Mouse (Mus musculus): ENCODE data around the gene Shd. TPM values are rescaled to one million over a fixed set of nuclear protein-coding genes. Genes with fewer than 3 reads are reported as not detected.
A peak's percentile ranks its signal among the peaks of the same experiment; 100 is the strongest.

The Shd gene
- polyA plus RNA-seq, 1 experiment, result 22.4 TPM

GRCm38 (mm10) chr17:55967186-55967585, 3.1 kb upstream of the Shd start:
- WGBS, result 87% methylated on average over 4 of the region's 4 CpGs
- Histone ChIP-seq H3K4me1 (ENCODE audit: control insufficient read depth, insufficient read depth, low read length) (peaks cover 7% of the 10 kb centered on the region; the same call in 1 of the 2 replicates), H3K27me3 (replicated peaks; ENCODE audit: control insufficient read depth, insufficient read depth, low read length) (no peaks in the 10 kb centered on the region), H3K36me3 (ENCODE audit: control insufficient read depth, insufficient read depth, low read length) (no peaks in the 10 kb centered on the region), H3K4me3 (ENCODE audit: insufficient read depth, low read depth, low read length) (no peak overlapping the region), H3K27ac (ENCODE audit: insufficient read depth, low read depth, low read length) (no peak overlapping the region)
- DNase-seq, result no peak
- TF ChIP-seq CTCF (conservative IDR thresholded peaks at IDR 0.05; ENCODE audit: insufficient read depth, insufficient read length, low read depth, low read length), result no peak
- no peak for TF ChIP-seq POLR2A (IDR thresholded peaks at IDR 0.05; ENCODE audit: low read depth, low read length)

DNA sequence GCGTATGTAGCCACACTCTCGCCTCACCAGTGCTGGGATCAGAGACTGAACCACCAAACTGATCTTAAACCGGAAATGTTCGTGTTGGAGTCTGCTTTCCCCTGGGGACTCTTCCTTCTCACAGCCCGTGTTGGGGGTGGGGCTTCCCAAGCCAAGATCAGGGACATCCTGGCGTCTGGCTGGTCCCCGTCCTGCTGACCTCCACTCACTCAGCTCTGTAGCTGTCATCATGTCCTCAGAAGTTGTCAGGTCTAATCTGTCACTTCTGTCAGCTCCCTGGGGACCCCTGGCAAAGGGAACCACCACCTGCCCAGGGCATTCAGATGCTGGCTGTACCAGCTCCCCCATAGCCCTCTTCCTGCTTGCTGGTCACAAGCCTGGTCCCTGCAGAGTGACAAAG, 2.1 kb upstream of the Shd start:
- TF ChIP-seq CTCF (conservative IDR thresholded peaks at IDR 0.05; ENCODE audit: insufficient read depth, insufficient read length, low read depth, low read length) (no peak), POLR2A (IDR thresholded peaks at IDR 0.05; ENCODE audit: low read depth, low read length) (no peak)

GRCm38 (mm10) chr17:55969560-55969959, 707 bp upstream of the Shd start:
- H3K4me1 ChIP-seq (ENCODE audit: control insufficient read depth, insufficient read depth, low read length), result peaks cover 7% of the 10 kb centered on the region; the same call in 1 of the 2 replicates
- no peaks in the 10 kb centered on the region for H3K36me3 ChIP-seq (ENCODE audit: control insufficient read depth, insufficient read depth, low read length)
- TF ChIP-seq CTCF (conservative IDR thresholded peaks at IDR 0.05; ENCODE audit: insufficient read depth, insufficient read length, low read depth, low read length), result no peak
- DNase-seq, result peak; percentile 63
- H3K4me3 ChIP-seq (ENCODE audit: insufficient read depth, low read depth, low read length), result peak overlapping the region; percentile 61; the same call in 1 of the 2 replicates
- H3K27ac ChIP-seq (ENCODE audit: insufficient read depth, low read depth, low read length), result peak overlapping the region; percentile 37
- WGBS, result 49% methylated on average over 14 of the region's 14 CpGs
- no peaks in the 10 kb centered on the region for H3K27me3 ChIP-seq (replicated peaks; ENCODE audit: control insufficient read depth, insufficient read depth, low read length)

More for the DNA sequence above, 2.1 kb upstream of the Shd start:
- DNase-seq, result peak; percentile 60
- no peak overlapping the region for H3K27ac ChIP-seq (ENCODE audit: insufficient read depth, low read depth, low read length)
- H3K4me3 ChIP-seq (ENCODE audit: insufficient read depth, low read depth, low read length), result no peak overlapping the region
- 60% methylated on average over 7 of the region's 7 CpGs for WGBS
- no peaks in the 10 kb centered on the region for H3K36me3 ChIP-seq (ENCODE audit: control insufficient read depth, insufficient read depth, low read length)
- peaks cover 7% of the 10 kb centered on the region; the same call in 1 of the 2 replicates for H3K4me1 ChIP-seq (ENCODE audit: control insufficient read depth, insufficient read depth, low read length)
- H3K27me3 ChIP-seq (replicated peaks; ENCODE audit: control insufficient read depth, insufficient read depth, low read length), result no peaks in the 10 kb centered on the region

DNA sequence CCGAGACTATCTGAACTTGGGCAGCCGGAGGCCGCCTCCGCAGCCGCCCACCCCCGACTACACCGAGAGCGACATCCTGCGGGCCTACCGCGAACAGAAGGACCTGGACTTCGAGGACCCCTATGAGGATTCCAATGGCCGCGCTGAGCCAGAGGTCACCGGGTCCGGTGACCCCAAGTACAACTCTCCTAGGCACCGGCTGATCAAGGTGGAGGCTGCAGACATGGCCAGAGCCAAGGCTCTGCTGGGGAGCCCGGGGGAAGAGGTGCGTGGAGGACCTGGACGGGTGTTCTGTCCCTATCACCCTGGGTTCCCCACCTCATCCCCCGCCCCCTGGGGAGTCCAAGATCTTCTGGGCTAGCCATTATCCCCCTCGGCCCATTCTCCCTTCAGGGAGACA, 1.2 kb downstream of the Shd start:
- H3K27me3 ChIP-seq (replicated peaks; ENCODE audit: control insufficient read depth, insufficient read depth, low read length), result no peaks in the 10 kb centered on the region
- TF ChIP-seq CTCF (conservative IDR thresholded peaks at IDR 0.05; ENCODE audit: insufficient read depth, insufficient read length, low read depth, low read length) (no peak), POLR2A (IDR thresholded peaks at IDR 0.05; ENCODE audit: low read depth, low read length) (no peak)
- no peaks in the 10 kb centered on the region for H3K36me3 ChIP-seq (ENCODE audit: control insufficient read depth, insufficient read depth, low read length)
- peak overlapping the region; percentile 61; the same call in 1 of the 2 replicates for H3K4me3 ChIP-seq (ENCODE audit: insufficient read depth, low read depth, low read length)
- no peak overlapping the region for H3K27ac ChIP-seq (ENCODE audit: insufficient read depth, low read depth, low read length)
- peaks cover 7% of the 10 kb centered on the region; the same call in 1 of the 2 replicates for H3K4me1 ChIP-seq (ENCODE audit: control insufficient read depth, insufficient read depth, low read length)
- 51% methylated on average over 22 of the region's 22 CpGs for WGBS
- DNase-seq, result no peak

DNA sequence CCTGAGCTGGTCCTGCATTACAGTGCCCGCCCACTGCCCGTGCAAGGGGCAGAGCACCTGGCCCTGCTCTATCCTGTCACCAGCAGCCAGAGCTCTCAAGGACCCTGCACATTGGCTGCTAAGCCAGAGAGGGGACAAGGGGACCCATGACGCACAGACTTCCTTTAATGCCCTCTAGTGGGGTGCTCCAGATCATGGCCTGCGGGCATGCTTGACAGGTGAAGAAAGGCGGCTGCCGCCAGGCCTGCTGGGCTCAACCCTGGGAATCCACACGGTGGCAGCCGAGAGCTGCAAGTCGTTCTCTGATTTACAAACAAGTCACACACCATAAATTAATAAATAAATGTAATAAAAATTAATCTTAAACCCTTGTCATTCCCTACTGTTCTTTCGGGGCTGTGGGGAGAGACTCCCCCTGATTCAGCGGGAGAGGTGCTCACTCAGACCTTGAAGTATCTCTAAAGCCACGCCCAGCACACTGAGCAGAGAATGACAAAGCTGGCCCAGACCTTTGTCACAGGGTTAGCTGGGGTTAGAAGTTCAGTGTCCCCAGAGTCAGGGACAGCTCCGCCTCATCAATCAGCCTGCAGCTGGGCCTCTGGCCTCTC, 6.1 kb downstream of the Shd start:
- Histone ChIP-seq H3K27me3 (replicated peaks; ENCODE audit: control insufficient read depth, insufficient read depth, low read length) (no peaks in the 10 kb centered on the region), H3K36me3 (ENCODE audit: control insufficient read depth, insufficient read depth, low read length) (no peaks in the 10 kb centered on the region), H3K27ac (ENCODE audit: insufficient read depth, low read depth, low read length) (no peak overlapping the region), H3K4me3 (ENCODE audit: insufficient read depth, low read depth, low read length) (no peak overlapping the region), H3K4me1 (ENCODE audit: control insufficient read depth, insufficient read depth, low read length) (no peaks in the 10 kb centered on the region)
- TF ChIP-seq CTCF (conservative IDR thresholded peaks at IDR 0.05; ENCODE audit: insufficient read depth, insufficient read length, low read depth, low read length) (peak; percentile 79), POLR2A (IDR thresholded peaks at IDR 0.05; ENCODE audit: low read depth, low read length) (no peak)
- 13% methylated on average over 13 of the region's 13 CpGs for WGBS
- DNase-seq, result peak; percentile 86

- no peaks in the 10 kb centered on the region for H3K27me3 ChIP-seq (replicated peaks; ENCODE audit: control insufficient read depth, insufficient read depth, low read length)
Observed at GRCm38 (mm10) chr17:55977301-55977700, 7.0 kb downstream of the Shd start.

GRCm38 (mm10) chr17:55986030-55986961, 16.0 kb downstream of the Shd start, which contains the start of gene Fsd1:
Fsd1 (plus strand) TSS chr17:55986509.
- Histone ChIP-seq H3K27me3 (replicated peaks; ENCODE audit: control insufficient read depth, insufficient read depth, low read length) (no peaks in the 10 kb centered on the region), H3K36me3 (ENCODE audit: control insufficient read depth, insufficient read depth, low read length) (no peaks in the 10 kb centered on the region), H3K4me3 (ENCODE audit: insufficient read depth, low read depth, low read length) (no peak within 1 kb of the TSS), H3K4me1 (ENCODE audit: control insufficient read depth, insufficient read depth, low read length) (no peaks in the 10 kb centered on the region), H3K27ac (ENCODE audit: insufficient read depth, low read depth, low read length) (no peak within 1 kb of the TSS)
- no peak for DNase-seq
- 10% methylated on average over 35 of the region's 35 CpGs for WGBS
- no peak for TF ChIP-seq CTCF (conservative IDR thresholded peaks at IDR 0.05; ENCODE audit: insufficient read depth, insufficient read length, low read depth, low read length)
- TF ChIP-seq POLR2A (IDR thresholded peaks at IDR 0.05; ENCODE audit: low read depth, low read length), result no peak

More at GRCm38 (mm10) chr17:55977301-55977700, 7.0 kb downstream of the Shd start:
- Histone ChIP-seq H3K4me1 (ENCODE audit: control insufficient read depth, insufficient read depth, low read length) (no peaks in the 10 kb centered on the region), H3K4me3 (ENCODE audit: insufficient read depth, low read depth, low read length) (no peak overlapping the region), H3K36me3 (ENCODE audit: control insufficient read depth, insufficient read depth, low read length) (no peaks in the 10 kb centered on the region), H3K27ac (ENCODE audit: insufficient read depth, low read depth, low read length) (no peak overlapping the region)
- 64% methylated on average over 3 of the region's 3 CpGs for WGBS
- TF ChIP-seq POLR2A (IDR thresholded peaks at IDR 0.05; ENCODE audit: low read depth, low read length) (no peak), CTCF (conservative IDR thresholded peaks at IDR 0.05; ENCODE audit: insufficient read depth, insufficient read length, low read depth, low read length) (no peak)
- no peak for DNase-seq

Measured in kidney, adult 2 months (tissue).